Mouse (Mus musculus) embryonic facial prominence, embryonic 13.5 days (tissue): ENCODE measurements around the gene G3bp1. TPM values are rescaled to one million over a fixed set of nuclear protein-coding genes. Genes with fewer than 3 reads are reported as not detected.

Experiments
- ATAC-seq: fragments of 200-750 bp; cut with Nextera tagmentation; 2 replicates; pipeline ENCODE4 v1.8.0; 2017; ENCODE audit warnings: low read depth; ENCODE audit not compliant: insufficient number of reproducible peaks, insufficient read depth, low FRiP score, low TSS enrichment
- H3K27ac ChIP-seq: fragments of 300-500 bp; sonication (generic); 2 replicates; pipeline ENCODE4 v1.5.1; 2015; ENCODE audit warnings: moderate library complexity, mild to moderate bottlenecking, inconsistent platforms
- H3K27me3 ChIP-seq: fragments of 300-500 bp; sonication (generic); 2 replicates; pipeline ENCODE4 v1.6.1; 2015; ENCODE audit warnings: mild to moderate bottlenecking, inconsistent platforms
- H3K36me3 ChIP-seq: fragments of 300-500 bp; sonication (generic); 2 replicates; pipeline ENCODE4 v1.6.1; 2015; ENCODE audit warnings: mild to moderate bottlenecking, inconsistent platforms
- H3K4me1 ChIP-seq: fragments of 300-500 bp; sonication (generic); 2 replicates; pipeline ENCODE4 v1.6.1; 2015; ENCODE audit warnings: inconsistent platforms
- H3K4me2 ChIP-seq: fragments of 300-500 bp; sonication (generic); 2 replicates; pipeline ENCODE4 v1.6.1; 2015; ENCODE audit warnings: moderate library complexity, mild to moderate bottlenecking, inconsistent platforms
- H3K4me3 ChIP-seq: fragments of 300-500 bp; sonication (generic); 2 replicates; pipeline ENCODE4 v1.5.1; 2015; ENCODE audit warnings: mild to moderate bottlenecking, inconsistent platforms
- H3K9ac ChIP-seq: fragments of 300-500 bp; sonication (generic); 2 replicates; pipeline ENCODE4 v1.6.1; 2015; ENCODE audit warnings: mild to moderate bottlenecking, inconsistent platforms
- H3K9me3 ChIP-seq: fragments of 300-500 bp; sonication (generic); 2 replicates; pipeline ENCODE4 v1.6.1; 2016; ENCODE audit warnings: inconsistent platforms
- WGBS: fragments of 180-500 bp; shearing (Covaris S2); methylation state at CpG from one replicate; pipeline ENCODE4 v1.1.7; 2015; ENCODE audit warnings: mixed read lengths; 5-methylcytosine and 5-hydroxymethylcytosine counted together
- polyA plus RNA-seq: library from polyadenylated mRNA; unstranded; fragments of >200 nt; fragmentation: Nextera tagmentation; extraction: Ambion mirVana; gene quantifications from 2 replicates; pipeline ENCODE4 v1.2.1, GENCODE M21; 2015

G3bp1 gene
- polyA plus RNA-seq, 1 experiment from 2014 or later: 214 TPM

DNA sequence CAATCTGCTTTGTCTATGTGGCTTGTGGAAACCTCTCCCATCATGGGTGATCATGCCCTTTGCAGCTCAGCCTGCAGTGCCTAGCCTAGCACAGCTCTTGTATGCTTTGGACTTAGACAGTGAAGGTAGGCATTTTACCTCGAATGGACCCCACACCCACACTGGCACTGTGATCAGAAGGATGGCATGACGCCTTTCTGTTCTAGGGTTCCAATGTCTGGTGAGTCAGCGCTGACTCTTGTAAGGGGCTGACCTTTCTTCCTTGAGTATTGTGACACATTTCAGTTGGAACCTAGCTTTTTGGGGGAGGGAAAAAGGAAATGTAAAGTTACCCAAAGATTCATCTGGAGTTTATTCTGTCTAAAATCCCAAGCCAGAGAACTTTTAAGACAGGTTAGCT lies 36.0 kb downstream of the G3bp1 start:
- no peak for ATAC-seq
- no peak overlapping the region for H3K27ac ChIP-seq
- 83% methylated on average over 3 of the region's 3 CpGs for WGBS
- peaks cover 31% of the 10 kb centered on the region for H3K36me3 ChIP-seq
- no peaks in the 10 kb centered on the region for H3K9me3 ChIP-seq
- H3K27me3 ChIP-seq: no peaks in the 10 kb centered on the region
- no peaks in the 10 kb centered on the region for H3K4me1 ChIP-seq
- H3K9ac ChIP-seq: no peak overlapping the region
- no peak overlapping the region for H3K4me2 ChIP-seq
- no peak overlapping the region for H3K4me3 ChIP-seq

- no peak for ATAC-seq
- WGBS: 59% methylated on average over 5 of the region's 5 CpGs
- no peak overlapping the region for H3K27ac ChIP-seq
- no peak overlapping the region for H3K4me3 ChIP-seq
- H3K9me3 ChIP-seq: no peaks in the 10 kb centered on the region
- no peaks in the 10 kb centered on the region for H3K4me1 ChIP-seq
- no peak overlapping the region for H3K4me2 ChIP-seq
- no peaks in the 10 kb centered on the region for H3K36me3 ChIP-seq
- no peaks in the 10 kb centered on the region for H3K27me3 ChIP-seq
- H3K9ac ChIP-seq: no peak overlapping the region
Measured at GRCm38 (mm10) chr11:55511374-55511773, 41.9 kb downstream of the G3bp1 start.

DNA sequence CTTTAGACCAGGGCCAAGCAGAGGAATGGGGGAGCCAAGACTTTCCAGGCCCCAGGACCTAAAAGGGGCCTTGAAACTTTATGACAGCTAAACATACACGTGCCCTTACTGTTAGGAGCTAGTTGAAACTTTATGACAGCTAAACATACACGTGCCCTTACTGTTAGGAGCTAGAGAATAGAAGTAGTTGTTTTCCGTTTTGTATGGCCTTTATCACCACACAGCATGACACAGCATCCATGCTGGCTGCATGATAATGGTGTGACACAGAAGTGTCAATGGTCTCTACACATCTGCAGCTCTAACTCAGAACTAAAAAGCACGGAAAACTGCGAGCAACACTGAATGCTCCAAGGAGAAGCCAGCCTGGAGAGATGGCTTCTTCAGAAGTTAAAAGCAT lies 48.2 kb downstream of the G3bp1 start:
- no peak overlapping the region for H3K4me2 ChIP-seq
- H3K27ac ChIP-seq: no peak overlapping the region
- H3K27me3 ChIP-seq: no peaks in the 10 kb centered on the region
- no peak overlapping the region for H3K9ac ChIP-seq
- H3K4me3 ChIP-seq: no peak overlapping the region
- 71% methylated on average over 5 of the region's 5 CpGs for WGBS
- ATAC-seq: no peak
- H3K36me3 ChIP-seq: no peaks in the 10 kb centered on the region
- no peaks in the 10 kb centered on the region for H3K9me3 ChIP-seq
- H3K4me1 ChIP-seq: no peaks in the 10 kb centered on the region

- no peak for ATAC-seq
- Histone ChIP-seq H3K27me3 (no peaks in the 10 kb centered on the region), H3K9me3 (no peaks in the 10 kb centered on the region), H3K27ac (no peak overlapping the region), H3K4me2 (peak overlapping the region; percentile 27), H3K9ac (no peak overlapping the region), H3K4me1 (no peaks in the 10 kb centered on the region), H3K4me3 (no peak overlapping the region), H3K36me3 (no peaks in the 10 kb centered on the region)
- WGBS: 6% methylated on average over 9 of the region's 9 CpGs
Measured at GRCm38 (mm10) chr11:55518806-55519674, 49.6 kb downstream of the G3bp1 start.

DNA sequence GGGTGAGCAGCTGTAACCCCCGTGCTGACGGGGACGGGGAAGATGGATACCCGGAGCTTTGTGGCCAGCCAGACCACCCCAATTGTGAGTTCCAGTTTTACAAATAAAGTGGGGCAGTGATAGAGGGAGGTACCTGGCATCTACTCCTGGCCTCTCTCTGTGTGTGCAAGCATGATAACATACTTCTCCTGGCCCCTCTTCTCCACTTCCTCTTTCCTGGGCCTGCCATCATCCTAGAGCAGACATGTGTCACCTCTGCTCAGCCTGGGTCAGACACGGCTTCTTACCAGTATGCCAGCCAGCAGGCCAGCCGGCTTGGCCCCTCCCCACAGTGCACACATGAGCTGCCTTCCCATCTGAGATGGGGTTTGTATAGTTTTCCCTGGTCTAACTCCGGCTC lies 61.3 kb downstream of the G3bp1 start:
- Histone ChIP-seq H3K4me2 (no peak overlapping the region), H3K36me3 (no peaks in the 10 kb centered on the region), H3K27me3 (no peaks in the 10 kb centered on the region), H3K4me3 (no peak overlapping the region), H3K9me3 (no peaks in the 10 kb centered on the region), H3K27ac (no peak overlapping the region), H3K4me1 (no peaks in the 10 kb centered on the region), H3K9ac (no peak overlapping the region)
- no peak for ATAC-seq
- 81% methylated on average over 7 of the region's 7 CpGs for WGBS

DNA sequence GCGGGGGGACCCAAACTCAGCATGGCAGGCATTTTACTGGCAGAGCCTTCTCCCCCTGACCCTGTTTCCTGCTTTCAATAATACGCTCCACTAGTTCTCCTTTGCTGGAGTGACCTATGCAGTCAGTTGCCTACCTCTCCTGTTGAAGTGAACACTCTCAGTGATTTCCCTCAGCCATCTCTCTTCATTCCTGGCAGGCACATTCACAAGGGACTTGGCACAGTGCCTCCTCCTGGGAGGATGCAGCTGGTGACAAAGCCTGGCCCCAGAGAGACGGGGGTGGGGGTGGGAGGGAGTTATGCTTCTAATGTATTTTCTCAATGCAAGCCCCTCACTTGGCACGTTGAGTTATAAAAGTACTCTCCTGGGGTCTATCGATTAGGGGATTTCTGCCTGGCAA lies 63.9 kb downstream of the G3bp1 start:
- no peak overlapping the region for H3K4me2 ChIP-seq
- H3K4me3 ChIP-seq: no peak overlapping the region
- no peak for ATAC-seq
- H3K27ac ChIP-seq: no peak overlapping the region
- 70% methylated on average over 5 of the region's 5 CpGs for WGBS
- H3K9ac ChIP-seq: 0 out of 2 replicates have a peak overlapping the region, but pooled peaks have one; percentile 21
- H3K27me3 ChIP-seq: no peaks in the 10 kb centered on the region
- H3K9me3 ChIP-seq: no peaks in the 10 kb centered on the region
- H3K36me3 ChIP-seq: no peaks in the 10 kb centered on the region
- H3K4me1 ChIP-seq: no peaks in the 10 kb centered on the region

- Histone ChIP-seq H3K36me3 (no peaks in the 10 kb centered on the region), H3K27me3 (no peaks in the 10 kb centered on the region), H3K4me2 (no peak overlapping the region), H3K9me3 (no peaks in the 10 kb centered on the region), H3K27ac (no peak overlapping the region), H3K9ac (no peak overlapping the region), H3K4me1 (no peaks in the 10 kb centered on the region), H3K4me3 (no peak overlapping the region)
- ATAC-seq: no peak
- 49% methylated on average over 2 of the region's 2 CpGs for whole genome bisulfite sequencing
Measured at GRCm38 (mm10) chr11:55534766-55535165, 65.3 kb downstream of the G3bp1 start.

DNA sequence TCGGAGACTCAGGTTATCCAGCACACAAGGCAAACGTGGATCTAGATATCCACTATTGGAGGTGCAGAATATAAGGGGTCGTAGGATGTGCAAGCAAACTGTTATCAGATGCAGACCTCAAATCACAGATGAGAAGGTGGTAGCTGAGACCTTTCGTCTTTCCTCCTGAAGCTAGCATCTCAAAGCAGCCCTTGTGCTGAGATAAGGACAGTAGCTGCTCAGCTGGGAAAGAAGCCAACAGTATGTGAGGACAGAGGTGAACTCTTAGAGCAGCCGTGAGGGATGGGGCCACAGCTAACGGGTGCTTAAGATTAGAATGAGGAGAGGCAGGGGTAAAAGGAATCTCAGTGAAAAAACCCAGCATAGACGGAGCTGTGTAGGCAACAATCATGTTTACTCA lies 72.6 kb downstream of the G3bp1 start:
- no peak for ATAC-seq
- Histone ChIP-seq H3K4me3 (no peak overlapping the region), H3K9me3 (no peaks in the 10 kb centered on the region), H3K36me3 (no peaks in the 10 kb centered on the region), H3K27me3 (no peaks in the 10 kb centered on the region), H3K9ac (no peak overlapping the region), H3K4me1 (no peaks in the 10 kb centered on the region), H3K4me2 (no peak overlapping the region), H3K27ac (no peak overlapping the region)
- WGBS: 59% methylated on average over 7 of the region's 7 CpGs

- WGBS: 62% methylated on average over 4 of the region's 4 CpGs
- ATAC-seq: no peak
- Histone ChIP-seq H3K9me3 (no peaks in the 10 kb centered on the region), H3K9ac (no peak overlapping the region), H3K4me1 (no peaks in the 10 kb centered on the region), H3K4me2 (no peak overlapping the region), H3K27me3 (no peaks in the 10 kb centered on the region), H3K36me3 (no peaks in the 10 kb centered on the region), H3K4me3 (no peak overlapping the region), H3K27ac (no peak overlapping the region)
Measured at GRCm38 (mm10) chr11:55542671-55543070, 73.2 kb downstream of the G3bp1 start.

GRCm38 (mm10) chr11:55545690-55546089 lies 76.2 kb downstream of the G3bp1 start:
- ATAC-seq: no peak
- no peak overlapping the region for H3K4me3 ChIP-seq
- no peaks in the 10 kb centered on the region for H3K9me3 ChIP-seq
- no peak overlapping the region for H3K27ac ChIP-seq
- 79% methylated on average over 1 of the region's 1 CpGs for WGBS
- no peak overlapping the region for H3K9ac ChIP-seq
- no peaks in the 10 kb centered on the region for H3K27me3 ChIP-seq
- no peak overlapping the region for H3K4me2 ChIP-seq
- H3K4me1 ChIP-seq: no peaks in the 10 kb centered on the region
- H3K36me3 ChIP-seq: no peaks in the 10 kb centered on the region
